Mouse (Mus musculus) limb, embryonic 14.5 days (tissue): ENCODE measurements at regions not wholly inside any gene's neighbourhood (a gene's known extent, or its start where the extent isn't known, plus 50 kb on each side); places are given as distances from the start of the nearest gene placed in this dataset.

ENCODE experiments used
- ATAC-seq: fragments of 200-750 bp; cut with Nextera tagmentation; 2 replicates; pipeline ENCODE4 v1.8.0; 2017; ENCODE audit warnings: low read depth, moderate number of reproducible peaks, moderate TSS enrichment; ENCODE audit not compliant: low FRiP score
- DNase-seq: peaks from one replicate; pipeline ENCODE4 v3.0.0-alpha.2; 2015; ENCODE audit warnings: low spot score
- H3K27ac ChIP-seq: fragments of 300-500 bp; sonication (generic); replicated peaks from 2 replicates; pipeline ENCODE4 v1.5.1; 2014; ENCODE audit warnings: low read depth, mild to moderate bottlenecking, low read length, moderate library complexity, mixed read lengths
- H3K27me3 ChIP-seq: fragments of 300-500 bp; sonication (generic); 2 replicates; pipeline ENCODE4 v1.6.1; 2014; ENCODE audit warnings: low read length, mixed read lengths; ENCODE audit not compliant: control insufficient read depth, insufficient read depth
- H3K36me3 ChIP-seq: fragments of 300-500 bp; sonication (generic); 2 replicates; pipeline ENCODE4 v1.6.1; 2014; ENCODE audit warnings: mild to moderate bottlenecking, low read length, moderate library complexity, mixed read lengths; ENCODE audit not compliant: control insufficient read depth, insufficient read depth
- H3K4me1 ChIP-seq: fragments of 300-500 bp; sonication (generic); 2 replicates; pipeline ENCODE4 v1.6.1; 2014; ENCODE audit warnings: antibody characterized with exemption, low read length, mixed read lengths; ENCODE audit not compliant: control insufficient read depth, insufficient read depth
- H3K4me2 ChIP-seq: fragments of 300-500 bp; sonication (generic); replicated peaks from 2 replicates; pipeline ENCODE4 v1.6.1; 2014; ENCODE audit warnings: low read depth, mild to moderate bottlenecking, low read length, moderate library complexity; ENCODE audit not compliant: severe bottlenecking
- H3K4me3 ChIP-seq: fragments of 300-500 bp; sonication (generic); replicated peaks from 2 replicates; pipeline ENCODE4 v1.5.1; 2014; ENCODE audit warnings: low read length
- H3K9ac ChIP-seq: fragments of 300-500 bp; sonication (generic); 2 replicates; pipeline ENCODE4 v1.6.1; 2014; ENCODE audit warnings: mild to moderate bottlenecking, low read depth, low read length, moderate library complexity; ENCODE audit not compliant: severe bottlenecking
- H3K9me3 ChIP-seq: fragments of 300-500 bp; sonication (generic); 2 replicates; pipeline ENCODE4 v1.6.1; 2016; ENCODE audit warnings: low read length; ENCODE audit not compliant: control insufficient read depth
- POLR2A ChIP-seq: fragments of 200-500 bp; IDR thresholded peaks from 2 replicates; pipeline ENCODE4 v1.8.0; 2012; ENCODE audit warnings: inconsistent platforms, mild to moderate bottlenecking, moderate library complexity, borderline replicate concordance; ENCODE audit not compliant: insufficient read depth, insufficient read length; ENCODE audit errors: extremely low read depth
- WGBS: fragments of 180-500 bp; shearing (Covaris S2); extraction: QIAGEN DNeasy Blood & Tissue Kit; methylation state at CpG from one replicate; pipeline ENCODE4 v1.1.7; 2014; 5-methylcytosine and 5-hydroxymethylcytosine counted together

DNA sequence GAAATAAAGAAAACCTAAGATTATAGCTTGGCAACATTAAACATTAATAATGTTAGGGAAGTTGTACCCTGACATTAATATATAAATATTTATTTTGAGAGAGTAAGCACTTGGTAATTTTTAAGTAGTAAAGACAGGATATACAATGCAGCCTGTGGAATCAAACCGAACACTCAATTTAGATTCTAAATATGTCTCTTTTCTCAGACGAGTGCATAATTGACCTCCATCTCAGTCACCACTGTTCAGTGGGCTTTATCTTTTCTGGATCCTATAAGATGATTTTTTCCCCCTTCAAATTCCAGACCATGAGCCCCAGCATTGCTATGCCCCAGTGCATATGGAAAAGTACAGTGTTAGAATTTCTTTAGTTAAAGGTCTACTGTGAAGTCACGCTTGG lies 282.8 kb downstream of the Slitrk6 start:
- Histone ChIP-seq H3K9ac (no peak overlapping the region), H3K4me1 (no peaks in the 10 kb centered on the region), H3K36me3 (no peaks in the 10 kb centered on the region), H3K27me3 (no peaks in the 10 kb centered on the region), H3K9me3 (no peaks in the 10 kb centered on the region), H3K4me3 (no peak overlapping the region), H3K27ac (no peak overlapping the region), H3K4me2 (no peak overlapping the region)
- no peak for ATAC-seq
- no peak for TF ChIP-seq POLR2A
- DNase-seq = no peak
- WGBS = 93% methylated on average over 3 of the region's 3 CpGs

DNA sequence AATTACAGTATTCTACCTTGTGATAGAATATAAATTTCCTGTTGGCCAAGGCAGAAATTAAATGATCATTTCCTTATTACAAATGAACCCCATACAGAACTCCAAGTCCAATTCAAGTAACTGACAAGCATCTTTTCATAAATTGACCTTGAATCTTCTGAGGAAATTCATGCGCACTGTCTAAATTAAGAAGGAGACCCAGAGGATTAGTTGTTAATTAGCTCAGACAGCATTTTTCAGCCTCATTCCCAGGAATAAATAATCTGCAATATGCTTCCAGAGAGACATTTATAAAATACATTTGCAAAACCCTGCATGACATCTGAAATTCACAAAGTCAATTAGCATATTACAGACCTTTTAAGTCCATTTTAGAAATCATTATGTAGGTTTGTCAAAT lies 284.2 kb downstream of the Slitrk6 start:
- Histone ChIP-seq H3K9me3 (no peaks in the 10 kb centered on the region), H3K4me1 (no peaks in the 10 kb centered on the region), H3K36me3 (no peaks in the 10 kb centered on the region), H3K4me2 (no peak overlapping the region), H3K27ac (no peak overlapping the region), H3K4me3 (no peak overlapping the region), H3K27me3 (no peaks in the 10 kb centered on the region), H3K9ac (no peak overlapping the region)
- ATAC-seq = no peak
- WGBS = 90% methylated on average over 1 of the region's 1 CpGs
- DNase-seq = no peak
- no peak for TF ChIP-seq POLR2A

GRCm38 (mm10) chr14:110468457-110469311 lies 286.3 kb downstream of the Slitrk6 start:
- no peaks in the 10 kb centered on the region for H3K9me3 ChIP-seq
- no peak overlapping the region for H3K4me3 ChIP-seq
- H3K27me3 ChIP-seq = no peaks in the 10 kb centered on the region
- DNase-seq (no peak), ATAC-seq (no peak)
- no peaks in the 10 kb centered on the region for H3K4me1 ChIP-seq
- no peak overlapping the region for H3K4me2 ChIP-seq
- no peak overlapping the region for H3K27ac ChIP-seq
- no peaks in the 10 kb centered on the region for H3K36me3 ChIP-seq
- TF ChIP-seq POLR2A = no peak
- 83% methylated on average over 6 of the region's 6 CpGs for WGBS
- H3K9ac ChIP-seq = no peak overlapping the region
